Mouse (Mus musculus): ENCODE measurements around the gene Mat2a. TPM values are rescaled to one million over a fixed set of nuclear protein-coding genes. Genes with fewer than 3 reads are reported as not detected.
"Not testable (repeated sequence)": the region's sequence is repeated elsewhere in the genome, so short reads cannot be mapped to it uniquely, and the experiment has no call there.

Mat2a gene
- polyA plus RNA-seq, 1 experiment from 2014 or later = 320 TPM

- H3K27me3 ChIP-seq (ENCODE audit: insufficient read depth, poor library complexity, severe bottlenecking) = 0 out of 2 replicates have a peak, but pooled peaks cover 3% of the 10 kb centered on the region
- no peak overlapping the region for H3K27ac ChIP-seq
- H3K9me3 ChIP-seq = no peaks in the 10 kb centered on the region
- no peaks in the 10 kb centered on the region for H3K36me3 ChIP-seq
- H3K4me3 ChIP-seq = no peak overlapping the region
- no peak for DNase-seq (ENCODE audit: low spot score)
- H3K4me1 ChIP-seq (replicated peaks) = peaks cover 12% of the 10 kb centered on the region; the same call in 1 of the 2 replicates
- WGBS = 82% methylated on average over 2 of the region's 2 CpGs
Measured at GRCm38 (mm10) chr6:72452329-72452728, 13.0 kb upstream of the Mat2a start.

- H3K27me3 ChIP-seq (ENCODE audit: insufficient read depth, poor library complexity, severe bottlenecking); H3K36me3 ChIP-seq; H3K27ac ChIP-seq; DNase-seq (ENCODE audit: low spot score); H3K4me3 ChIP-seq; H3K9me3 ChIP-seq: not testable (repeated sequence)
- 74% methylated on average over 2 of the region's 2 CpGs for WGBS
- peaks cover 12% of the 10 kb centered on the region; the same call in 1 of the 2 replicates for H3K4me1 ChIP-seq (replicated peaks)
Measured at GRCm38 (mm10) chr6:72451778-72452177, 12.4 kb upstream of the Mat2a start.

DNA sequence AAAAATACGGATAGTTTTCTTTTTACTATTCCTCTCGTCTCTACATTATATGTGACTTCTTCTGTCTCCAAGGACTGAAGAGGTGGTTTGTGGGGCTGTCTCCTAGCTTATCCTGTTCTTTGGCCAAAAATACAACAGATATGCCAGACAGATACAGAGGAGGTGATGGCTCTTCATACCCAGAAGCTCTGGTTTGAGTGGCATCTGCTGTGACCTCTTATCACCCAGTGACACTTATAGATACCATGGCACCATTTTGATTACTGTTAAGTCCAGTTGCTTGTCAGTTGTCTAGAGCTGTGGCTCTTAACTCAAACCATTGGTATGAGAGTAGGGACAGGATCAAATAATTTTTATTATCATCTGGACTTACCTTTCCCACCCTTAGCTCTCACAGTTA, 8.1 kb upstream of the Mat2a start:
- no peak for DNase-seq (ENCODE audit: low spot score)
- Histone ChIP-seq H3K9me3 (no peaks in the 10 kb centered on the region), H3K27me3 (ENCODE audit: insufficient read depth, poor library complexity, severe bottlenecking) (no peaks in the 10 kb centered on the region), H3K4me3 (no peak overlapping the region), H3K27ac (no peak overlapping the region), H3K36me3 (no peaks in the 10 kb centered on the region), H3K4me1 (replicated peaks) (no peaks in the 10 kb centered on the region)
- WGBS = 87% methylated on average over 2 of the region's 2 CpGs

DNA sequence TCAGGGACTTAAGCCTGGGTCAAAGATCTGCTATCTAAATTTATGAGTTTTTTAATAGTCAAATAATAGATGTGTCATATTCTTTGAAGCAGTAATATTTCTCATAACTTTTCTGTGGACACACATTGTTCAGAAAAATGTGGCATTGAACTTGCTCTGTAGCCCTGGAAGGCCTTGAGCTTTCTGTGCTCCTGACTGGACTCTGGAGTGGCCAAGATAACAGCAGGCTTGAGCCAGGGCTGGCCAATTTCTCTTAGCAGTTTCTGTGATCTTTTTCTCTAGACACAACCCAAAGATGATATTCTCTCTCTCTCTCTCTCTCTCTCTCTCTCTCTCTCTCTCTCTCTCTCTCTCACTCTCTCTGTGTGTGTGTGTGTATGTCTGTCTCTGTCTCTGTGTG, 5.7 kb upstream of the Mat2a start:
- no peaks in the 10 kb centered on the region for H3K27me3 ChIP-seq (ENCODE audit: insufficient read depth, poor library complexity, severe bottlenecking)
- H3K27ac ChIP-seq = no peak overlapping the region
- no peak for DNase-seq (ENCODE audit: low spot score)
- H3K4me1 ChIP-seq (replicated peaks) = peaks cover 15% of the 10 kb centered on the region
- no peaks in the 10 kb centered on the region for H3K9me3 ChIP-seq
- H3K4me3 ChIP-seq = no peak overlapping the region
- H3K36me3 ChIP-seq = no peaks in the 10 kb centered on the region

GRCm38 (mm10) chr6:72442921-72443604, 3.7 kb upstream of the Mat2a start:
- Histone ChIP-seq H3K4me3 (no peak overlapping the region), H3K27me3 (ENCODE audit: insufficient read depth, poor library complexity, severe bottlenecking) (no peaks in the 10 kb centered on the region), H3K4me1 (replicated peaks) (peaks cover 21% of the 10 kb centered on the region), H3K9me3 (no peaks in the 10 kb centered on the region), H3K27ac (no peak overlapping the region), H3K36me3 (peaks cover 1% of the 10 kb centered on the region)
- WGBS = 84% methylated on average over 1 of the region's 1 CpGs
- no peak for DNase-seq (ENCODE audit: low spot score)

DNA sequence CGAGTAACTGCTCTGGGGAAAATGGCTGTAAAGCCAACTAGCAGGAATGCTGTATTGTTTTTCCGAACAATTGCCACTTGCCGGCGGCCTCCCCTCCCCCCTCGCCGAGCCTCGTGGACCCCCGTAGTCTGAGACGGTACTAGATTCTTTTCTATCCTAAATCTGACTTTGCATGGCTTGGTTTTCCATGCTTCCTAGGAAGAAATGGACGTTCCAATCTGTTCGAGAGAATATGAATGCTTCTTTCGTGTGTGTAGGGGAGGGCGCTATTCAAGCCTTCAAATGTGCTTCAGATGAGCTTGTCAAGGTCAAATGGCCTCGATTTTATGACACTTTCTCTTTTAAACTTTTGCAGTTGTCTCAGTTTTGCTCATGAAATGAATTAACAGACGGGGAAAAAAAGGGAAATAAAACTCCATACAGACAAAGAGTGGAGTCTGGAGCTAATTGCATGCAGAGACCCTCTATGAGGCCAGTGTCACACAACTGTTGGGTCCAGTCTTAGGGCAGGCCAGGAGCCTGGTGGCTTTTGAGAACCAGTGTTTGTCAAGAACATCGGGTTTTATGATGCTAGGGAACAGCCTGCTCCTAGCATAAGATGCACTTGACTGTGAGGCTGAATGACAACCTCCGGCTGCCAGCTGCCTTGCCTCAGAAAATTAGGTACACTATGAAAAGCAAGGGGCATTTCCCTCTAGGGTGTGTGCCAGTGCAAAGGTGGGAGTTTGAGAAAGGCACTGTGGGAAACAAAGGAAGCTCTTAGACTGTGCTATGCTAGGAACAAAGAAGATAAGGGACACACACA, 1.0 kb upstream of the Mat2a start:
- H3K27ac ChIP-seq = peak overlapping the region; percentile 99
- DNase-seq (ENCODE audit: low spot score) = peak; percentile 34
- 14% methylated on average over 17 of the region's 17 CpGs for WGBS
- peaks cover 28% of the 10 kb centered on the region for H3K36me3 ChIP-seq
- H3K27me3 ChIP-seq (ENCODE audit: insufficient read depth, poor library complexity, severe bottlenecking) = no peaks in the 10 kb centered on the region
- peak overlapping the region; percentile 97 for H3K4me3 ChIP-seq
- H3K4me1 ChIP-seq (replicated peaks) = peaks cover 33% of the 10 kb centered on the region
- no peaks in the 10 kb centered on the region for H3K9me3 ChIP-seq

DNA sequence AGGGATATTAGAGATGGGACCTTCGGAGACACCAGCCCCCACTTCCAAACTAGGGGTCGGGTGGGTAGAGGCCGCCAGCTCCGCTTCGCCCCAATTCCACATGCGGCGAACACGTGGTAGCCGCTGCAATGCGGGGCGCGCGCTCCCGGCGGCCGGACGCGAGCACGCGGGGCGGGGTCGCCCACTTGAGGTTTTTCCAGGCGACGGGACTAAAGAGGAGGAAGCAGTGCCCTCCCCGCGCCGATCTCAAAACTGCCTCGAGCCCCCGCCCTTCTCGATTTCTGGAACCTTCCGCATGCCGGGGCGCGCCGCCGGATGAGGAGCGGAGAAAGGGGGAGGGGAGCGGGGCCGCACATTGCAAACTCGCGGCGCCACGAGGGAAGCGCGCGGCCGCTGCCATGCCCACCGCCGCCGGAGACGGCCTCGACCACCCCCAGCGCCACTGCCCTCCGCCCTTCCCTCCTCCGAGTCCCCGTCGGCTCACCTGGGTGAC, 450 bp downstream of the Mat2a start:
- H3K27me3 ChIP-seq (ENCODE audit: insufficient read depth, poor library complexity, severe bottlenecking) = no peaks in the 10 kb centered on the region
- H3K36me3 ChIP-seq = peaks cover 43% of the 10 kb centered on the region
- H3K4me3 ChIP-seq = peak overlapping the region; percentile 97
- H3K4me1 ChIP-seq (replicated peaks) = peaks cover 33% of the 10 kb centered on the region
- H3K9me3 ChIP-seq = no peaks in the 10 kb centered on the region
- H3K27ac ChIP-seq = peak overlapping the region; percentile 99
- DNase-seq (ENCODE audit: low spot score) = peak; percentile 79
- under 1% methylated on average over 57 of the region's 57 CpGs for WGBS

DNA sequence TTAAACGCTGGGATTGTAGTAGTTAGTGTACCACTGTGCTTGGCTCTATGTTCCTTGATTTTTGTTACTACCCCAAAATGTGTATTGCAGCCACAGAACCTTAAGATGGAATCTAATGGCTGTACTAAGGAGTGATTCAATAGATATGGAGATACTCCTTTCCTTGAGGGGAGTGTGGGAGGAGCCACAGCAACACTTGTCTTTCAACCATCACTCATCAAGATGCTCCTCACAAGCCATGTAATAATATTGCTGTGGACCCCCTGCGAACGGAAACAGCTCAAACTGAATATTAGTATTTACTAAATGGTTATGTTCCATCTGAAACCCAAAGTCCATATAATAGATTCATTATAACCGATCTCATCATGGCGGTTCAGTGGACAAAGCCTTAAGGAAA, 1.1 kb downstream of the Mat2a start:
- Histone ChIP-seq H3K27ac (peak overlapping the region; percentile 99), H3K4me1 (replicated peaks) (peaks cover 33% of the 10 kb centered on the region), H3K9me3 (no peaks in the 10 kb centered on the region), H3K4me3 (peak overlapping the region; percentile 97), H3K36me3 (peaks cover 50% of the 10 kb centered on the region), H3K27me3 (ENCODE audit: insufficient read depth, poor library complexity, severe bottlenecking) (no peaks in the 10 kb centered on the region)
- no peak for DNase-seq (ENCODE audit: low spot score)
- 3% methylated on average over 5 of the region's 5 CpGs for WGBS

DNA sequence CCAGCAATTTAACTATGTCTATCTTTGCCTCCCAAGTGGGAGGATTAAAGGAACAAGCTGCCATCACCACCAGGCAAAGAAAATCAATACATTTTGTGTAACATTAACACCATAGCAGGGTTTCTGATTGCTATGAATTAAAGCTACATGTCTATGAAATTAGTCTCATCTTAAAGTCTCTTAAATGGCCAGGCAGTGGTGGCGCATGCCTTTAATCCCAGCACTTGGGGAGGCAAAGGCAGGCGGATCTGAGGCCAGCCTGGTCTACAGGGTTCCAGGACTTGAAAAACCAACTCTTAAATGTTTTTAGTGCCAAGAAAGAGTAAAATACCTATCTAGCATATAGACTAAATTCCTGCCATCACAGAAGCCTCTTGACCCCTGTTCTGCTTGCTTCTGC, 7.2 kb downstream of the Mat2a start:
- 91% methylated on average over 2 of the region's 2 CpGs for WGBS
- Histone ChIP-seq H3K4me1 (replicated peaks) (peaks cover 3% of the 10 kb centered on the region), H3K36me3 (peaks cover 95% of the 10 kb centered on the region), H3K9me3 (no peaks in the 10 kb centered on the region), H3K27ac (no peak overlapping the region), H3K27me3 (ENCODE audit: insufficient read depth, poor library complexity, severe bottlenecking) (no peaks in the 10 kb centered on the region), H3K4me3 (no peak overlapping the region)
- no peak for DNase-seq (ENCODE audit: low spot score)

DNA sequence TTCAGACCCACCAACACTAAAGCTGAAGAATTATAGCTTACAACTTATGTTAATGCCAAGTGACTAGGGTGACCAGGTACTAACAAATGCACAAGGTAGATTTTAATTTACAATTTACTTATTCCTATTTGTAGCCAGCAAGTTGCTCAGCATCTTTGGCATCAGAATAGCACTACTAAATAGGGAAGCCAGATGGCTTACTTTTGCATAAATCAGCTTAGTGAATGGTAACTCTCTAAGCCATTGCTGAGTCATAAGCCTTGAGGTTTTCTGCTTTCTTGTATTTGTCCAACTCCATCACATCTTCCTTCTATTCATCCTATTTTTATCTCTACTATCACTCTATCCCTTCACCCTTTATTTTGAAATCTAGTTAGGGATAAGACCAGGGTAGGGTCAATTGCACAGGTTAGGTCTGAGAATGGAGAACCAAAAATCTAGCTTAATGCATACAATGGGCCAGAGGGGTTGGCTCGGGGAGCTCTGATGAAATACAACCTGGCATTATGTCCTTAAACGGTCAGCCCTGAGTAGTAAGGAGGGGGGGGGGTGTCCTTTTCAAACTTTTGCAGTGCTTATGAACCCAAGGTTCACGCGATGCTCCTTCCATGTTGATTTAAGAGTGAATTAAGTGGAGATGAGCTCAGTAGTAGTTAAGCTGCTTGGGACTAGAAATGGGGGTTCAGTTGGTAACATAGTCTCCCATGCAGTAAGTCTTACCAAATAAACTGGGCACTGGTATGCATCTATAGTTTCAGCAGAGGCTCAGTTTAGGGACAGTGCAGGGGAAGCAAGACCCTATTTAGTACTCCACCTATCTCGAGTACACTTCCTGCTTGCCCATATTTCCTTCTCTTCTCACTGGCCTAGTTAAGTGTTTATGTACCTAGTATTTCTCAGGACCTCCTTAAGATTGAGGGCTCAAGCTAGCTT, 8.1 kb downstream of the Mat2a start:
- WGBS = 41% methylated on average over 5 of the region's 5 CpGs
- DNase-seq (ENCODE audit: low spot score) = no peak
- Histone ChIP-seq H3K36me3 (peaks cover 94% of the 10 kb centered on the region), H3K4me3 (no peak overlapping the region), H3K9me3 (no peaks in the 10 kb centered on the region), H3K27ac (no peak overlapping the region), H3K4me1 (replicated peaks) (no peaks in the 10 kb centered on the region), H3K27me3 (ENCODE audit: insufficient read depth, poor library complexity, severe bottlenecking) (no peaks in the 10 kb centered on the region)

GRCm38 (mm10) chr6:72429061-72429842, 10.1 kb downstream of the Mat2a start:
- Histone ChIP-seq H3K9me3 (no peaks in the 10 kb centered on the region), H3K27me3 (ENCODE audit: insufficient read depth, poor library complexity, severe bottlenecking) (no peaks in the 10 kb centered on the region), H3K4me1 (replicated peaks) (no peaks in the 10 kb centered on the region), H3K4me3 (no peak overlapping the region), H3K27ac (no peak overlapping the region), H3K36me3 (peaks cover 94% of the 10 kb centered on the region)
- DNase-seq (ENCODE audit: low spot score) = no peak
- WGBS = 92% methylated on average over 21 of the region's 21 CpGs

GRCm38 (mm10) chr6:72428036-72428435, 11.3 kb downstream of the Mat2a start:
- WGBS = 39% methylated on average over 8 of the region's 8 CpGs
- peaks cover 94% of the 10 kb centered on the region for H3K36me3 ChIP-seq
- no peaks in the 10 kb centered on the region for H3K27me3 ChIP-seq (ENCODE audit: insufficient read depth, poor library complexity, severe bottlenecking)
- no peak overlapping the region for H3K4me3 ChIP-seq
- no peaks in the 10 kb centered on the region for H3K4me1 ChIP-seq (replicated peaks)
- DNase-seq (ENCODE audit: low spot score) = peak; percentile 71
- no peaks in the 10 kb centered on the region for H3K9me3 ChIP-seq
- no peak overlapping the region for H3K27ac ChIP-seq

Data from hindbrain, embryonic 10.5 days (tissue).